Mouse (Mus musculus) hindbrain, embryonic 14.5 days (tissue): ENCODE data around the gene Setd1a. TPM values are rescaled to one million over a fixed set of nuclear protein-coding genes. Genes with fewer than 3 reads are reported as not detected.

Experiments
- ATAC-seq: fragments of 200-750 bp; cut with Nextera tagmentation; 2 replicates; pipeline ENCODE4 v1.8.0; 2017; ENCODE audit warnings: moderate number of reproducible peaks, mild to moderate bottlenecking, moderate TSS enrichment, moderate library complexity; ENCODE audit not compliant: low FRiP score
- DNase-seq: peaks from one replicate; pipeline ENCODE4 v3.0.0-alpha.2; 2015; ENCODE audit warnings: low spot score
- H3K27ac ChIP-seq: fragments of 300-500 bp; sonication (generic); 2 replicates; pipeline ENCODE4 v1.5.1; 2014; ENCODE audit warnings: mild to moderate bottlenecking, moderate library complexity
- H3K27me3 ChIP-seq: fragments of 300-500 bp; sonication (generic); 2 replicates; pipeline ENCODE4 v1.6.1; 2014; ENCODE audit warnings: mild to moderate bottlenecking, low read length, mixed read lengths; ENCODE audit not compliant: control insufficient read depth, insufficient read depth
- H3K36me3 ChIP-seq: fragments of 300-500 bp; sonication (generic); replicated peaks from 2 replicates; pipeline ENCODE4 v1.6.1; 2014; ENCODE audit not compliant: control insufficient read depth, insufficient read depth
- H3K4me1 ChIP-seq: fragments of 300-500 bp; sonication (generic); replicated peaks from 2 replicates; pipeline ENCODE4 v1.6.1; 2014; ENCODE audit warnings: antibody characterized with exemption, low read length, mixed read lengths; ENCODE audit not compliant: control insufficient read depth, insufficient read depth
- H3K4me2 ChIP-seq: fragments of 300-500 bp; sonication (generic); replicated peaks from 2 replicates; pipeline ENCODE4 v1.6.1; 2014; ENCODE audit warnings: mild to moderate bottlenecking, moderate library complexity
- H3K4me3 ChIP-seq: fragments of 300-500 bp; sonication (generic); replicated peaks from 2 replicates; pipeline ENCODE4 v1.5.1; 2014; ENCODE audit warnings: mild to moderate bottlenecking, low read length
- H3K9ac ChIP-seq: fragments of 300-500 bp; sonication (generic); 2 replicates; pipeline ENCODE4 v1.6.1; 2014
- H3K9me3 ChIP-seq: fragments of 300-500 bp; sonication (generic); 2 replicates; pipeline ENCODE4 v1.6.1; 2016; ENCODE audit warnings: low read length; ENCODE audit not compliant: control insufficient read depth
- WGBS: fragments of 180-500 bp; shearing (Covaris S2); extraction: QIAGEN DNeasy Blood & Tissue Kit; methylation state at CpG from one replicate; pipeline ENCODE4 v1.1.7; 2014; 5-methylcytosine and 5-hydroxymethylcytosine counted together
- polyA plus RNA-seq: library from polyadenylated mRNA; unstranded; fragments of >200 nt; fragmentation: Nextera tagmentation; extraction: Ambion mirVana; gene quantifications from 2 replicates; pipeline ENCODE4 v1.2.1, GENCODE M21; 2014

The Setd1a gene
- polyA plus RNA-seq, 1 experiment from 2014 or later: 19.1 TPM

DNA sequence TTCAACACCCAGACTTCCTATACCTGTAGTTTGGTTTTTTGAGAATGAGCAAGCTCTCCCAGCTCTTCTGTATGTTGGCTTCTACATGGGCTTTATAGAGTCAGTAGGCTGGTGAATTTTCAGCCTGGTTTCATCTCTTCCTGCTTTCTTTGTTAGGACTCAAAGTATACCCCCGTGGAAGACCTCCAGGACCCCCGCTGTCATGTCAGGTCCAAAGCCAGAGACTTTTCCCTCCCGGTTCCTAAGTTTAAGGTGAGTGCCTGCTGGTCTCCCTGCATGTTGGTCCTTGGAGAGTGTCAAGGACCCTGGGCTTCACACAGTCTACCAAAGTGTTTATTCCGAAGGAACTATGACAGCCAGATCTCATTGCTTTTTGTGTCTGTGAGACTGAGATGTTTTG, 1.9 kb downstream of the Setd1a start:
- H3K36me3 ChIP-seq: peaks cover 47% of the 10 kb centered on the region
- no peaks in the 10 kb centered on the region for H3K27me3 ChIP-seq
- H3K27ac ChIP-seq: no peak overlapping the region
- no peak for ATAC-seq
- H3K4me3 ChIP-seq: peak overlapping the region; percentile 79
- peak overlapping the region; percentile 78 for H3K9ac ChIP-seq
- H3K4me2 ChIP-seq: peak overlapping the region; percentile 84
- H3K4me1 ChIP-seq: peaks cover 7% of the 10 kb centered on the region
- WGBS: 77% methylated on average over 4 of the region's 4 CpGs
- DNase-seq: no peak
- no peaks in the 10 kb centered on the region for H3K9me3 ChIP-seq

DNA sequence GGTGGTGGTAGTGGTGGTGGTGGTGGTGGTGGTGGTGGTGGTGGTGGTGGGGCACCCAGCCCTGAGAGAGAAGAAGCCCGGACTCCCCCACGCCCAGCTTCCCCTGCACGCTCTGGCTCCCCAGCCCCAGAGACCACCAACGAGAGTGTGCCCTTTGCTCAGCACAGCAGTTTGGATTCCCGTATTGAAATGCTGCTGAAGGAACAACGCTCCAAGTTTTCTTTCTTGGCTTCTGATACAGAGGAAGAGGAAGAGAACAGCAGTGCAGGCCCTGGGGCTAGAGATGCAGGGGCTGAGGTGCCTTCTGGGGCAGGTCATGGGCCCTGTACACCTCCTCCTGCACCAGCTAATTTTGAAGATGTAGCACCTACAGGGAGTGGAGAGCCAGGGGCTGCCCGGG, 8.8 kb downstream of the Setd1a start, which contains the start of gene Gm49388:
Gene Gm49388, plus strand, starts transcription at position 301 of the 400 bp plus-strand sequence.
- no peak for DNase-seq
- no peak within 1 kb of the TSS for H3K9ac ChIP-seq
- H3K4me3 ChIP-seq: no peak within 1 kb of the TSS

GRCm38 (mm10) chr7:127797076-127797845, 20.8 kb downstream of the Setd1a start:
- Histone ChIP-seq H3K27me3 (no peaks in the 10 kb centered on the region), H3K27ac (no peak overlapping the region), H3K4me2 (no peak overlapping the region), H3K9ac (no peak overlapping the region), H3K4me1 (0 out of 2 replicates have a peak, but pooled peaks cover 5% of the 10 kb centered on the region), H3K9me3 (no peaks in the 10 kb centered on the region), H3K36me3 (peaks cover 80% of the 10 kb centered on the region), H3K4me3 (no peak overlapping the region)
- DNase-seq (no peak), ATAC-seq (no peak)
- 95% methylated on average over 23 of the region's 23 CpGs for WGBS

More for the DNA sequence above, 8.8 kb downstream of the Setd1a start, which contains the start of gene Gm49388:
- Histone ChIP-seq H3K27me3 (no peaks in the 10 kb centered on the region), H3K9me3 (no peaks in the 10 kb centered on the region), H3K36me3 (peaks cover 99% of the 10 kb centered on the region), H3K4me2 (no peak within 1 kb of the TSS), H3K27ac (no peak within 1 kb of the TSS), H3K4me1 (no peaks in the 10 kb centered on the region)
- no peak for ATAC-seq
- 95% methylated on average over 7 of the region's 7 CpGs for WGBS

- H3K9ac ChIP-seq: no peak overlapping the region
- H3K27me3 ChIP-seq: no peaks in the 10 kb centered on the region
- H3K36me3 ChIP-seq: peaks cover 74% of the 10 kb centered on the region
- WGBS: over 99% methylated on average over 4 of the region's 4 CpGs
- no peak overlapping the region for H3K27ac ChIP-seq
- no peaks in the 10 kb centered on the region for H3K9me3 ChIP-seq
- DNase-seq (no peak), ATAC-seq (no peak)
- 0 out of 2 replicates have a peak, but pooled peaks cover 5% of the 10 kb centered on the region for H3K4me1 ChIP-seq
- no peak overlapping the region for H3K4me2 ChIP-seq
- H3K4me3 ChIP-seq: no peak overlapping the region
Observed at GRCm38 (mm10) chr7:127798591-127798990, 22.1 kb downstream of the Setd1a start.

DNA sequence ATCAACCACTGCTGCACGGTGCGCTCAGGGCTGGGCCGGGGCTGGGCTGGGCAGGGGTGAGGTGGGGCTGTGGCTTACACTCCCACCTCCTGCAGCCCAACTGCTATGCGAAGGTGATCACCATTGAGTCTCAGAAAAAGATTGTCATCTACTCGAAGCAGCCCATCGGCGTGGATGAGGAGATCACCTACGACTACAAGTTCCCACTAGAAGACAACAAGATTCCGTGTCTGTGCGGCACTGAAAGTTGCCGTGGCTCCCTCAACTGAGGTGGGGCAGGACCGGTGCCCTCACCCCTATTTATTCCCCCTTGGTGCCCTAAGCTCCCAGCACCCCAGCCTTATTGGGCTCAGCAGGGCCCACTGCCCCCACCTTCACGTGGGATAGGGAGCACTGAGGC, 22.7 kb downstream of the Setd1a start:
- no peak overlapping the region for H3K4me2 ChIP-seq
- no peak overlapping the region for H3K27ac ChIP-seq
- no peak for DNase-seq
- H3K4me1 ChIP-seq: 0 out of 2 replicates have a peak, but pooled peaks cover 5% of the 10 kb centered on the region
- no peaks in the 10 kb centered on the region for H3K9me3 ChIP-seq
- 95% methylated on average over 13 of the region's 13 CpGs for WGBS
- no peak overlapping the region for H3K4me3 ChIP-seq
- ATAC-seq: no peak
- H3K36me3 ChIP-seq: peaks cover 71% of the 10 kb centered on the region
- H3K27me3 ChIP-seq: no peaks in the 10 kb centered on the region
- no peak overlapping the region for H3K9ac ChIP-seq

DNA sequence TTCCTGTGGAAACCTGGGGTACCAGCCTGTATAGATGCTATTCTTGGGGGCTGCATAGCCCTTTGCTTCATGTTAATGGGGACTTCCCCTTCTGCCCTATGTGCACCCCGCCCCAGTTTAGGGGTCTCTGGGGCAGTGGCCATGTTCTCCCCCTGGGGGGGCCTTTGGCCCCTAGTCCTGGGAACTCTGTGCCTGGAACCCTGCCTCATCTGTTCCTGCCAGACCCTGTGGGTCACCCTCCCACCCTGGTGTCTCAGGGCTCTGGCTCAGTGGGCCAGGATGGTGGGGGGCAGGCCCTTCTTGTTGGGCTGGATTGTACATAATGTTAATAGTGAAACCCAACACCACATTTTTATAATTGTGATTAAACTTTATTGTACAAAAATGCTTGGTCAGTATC, 23.3 kb downstream of the Setd1a start:
- no peaks in the 10 kb centered on the region for H3K27me3 ChIP-seq
- H3K4me1 ChIP-seq: 0 out of 2 replicates have a peak, but pooled peaks cover 5% of the 10 kb centered on the region
- no peak overlapping the region for H3K9ac ChIP-seq
- peaks cover 66% of the 10 kb centered on the region for H3K36me3 ChIP-seq
- H3K27ac ChIP-seq: peak overlapping the region; percentile 6; the same call in 1 of the 2 replicates
- no peak overlapping the region for H3K4me3 ChIP-seq
- WGBS: 100% methylated on average over 1 of the region's 1 CpGs
- ATAC-seq (no peak), DNase-seq (no peak)
- H3K9me3 ChIP-seq: no peaks in the 10 kb centered on the region
- H3K4me2 ChIP-seq: no peak overlapping the region

GRCm38 (mm10) chr7:127800435-127801009, 24.1 kb downstream of the Setd1a start, which contains the start of gene Hsd3b7:
Hsd3b7 (plus strand) TSS chr7:127800604.
- H3K9ac ChIP-seq: no peak within 1 kb of the TSS
- 44% methylated on average over 4 of the region's 6 CpGs for WGBS
- DNase-seq: peak; percentile 80
- H3K4me3 ChIP-seq: no peak within 1 kb of the TSS
- no peaks in the 10 kb centered on the region for H3K9me3 ChIP-seq
- 0 out of 2 replicates have a peak, but pooled peaks cover 5% of the 10 kb centered on the region for H3K4me1 ChIP-seq
- peak; percentile 64 for ATAC-seq
- peak within 1 kb of the TSS; percentile 6; the same call in 1 of the 2 replicates for H3K27ac ChIP-seq
- H3K36me3 ChIP-seq: peaks cover 63% of the 10 kb centered on the region
- peak within 1 kb of the TSS; percentile 24 for H3K4me2 ChIP-seq
- H3K27me3 ChIP-seq: no peaks in the 10 kb centered on the region

GRCm38 (mm10) chr7:127801010-127801621, 24.6 kb downstream of the Setd1a start:
- no peak overlapping the region for H3K27ac ChIP-seq
- H3K27me3 ChIP-seq: no peaks in the 10 kb centered on the region
- no peak overlapping the region for H3K9ac ChIP-seq
- ATAC-seq (0 out of 2 replicates have a peak, but pooled peaks have one; percentile 1), DNase-seq (no peak)
- WGBS: 91% methylated on average over 8 of the region's 8 CpGs
- no peaks in the 10 kb centered on the region for H3K9me3 ChIP-seq
- peaks cover 61% of the 10 kb centered on the region for H3K36me3 ChIP-seq
- H3K4me3 ChIP-seq: no peak overlapping the region
- H3K4me2 ChIP-seq: peak overlapping the region; percentile 24; the same call in 1 of the 2 replicates
- H3K4me1 ChIP-seq: 0 out of 2 replicates have a peak, but pooled peaks cover 5% of the 10 kb centered on the region

- WGBS: 93% methylated on average over 17 of the region's 17 CpGs
- no peak overlapping the region for H3K9ac ChIP-seq
- no peaks in the 10 kb centered on the region for H3K27me3 ChIP-seq
- no peak for DNase-seq
- H3K27ac ChIP-seq: no peak overlapping the region
- no peaks in the 10 kb centered on the region for H3K9me3 ChIP-seq
- H3K4me2 ChIP-seq: no peak overlapping the region
- no peak for ATAC-seq
- no peak overlapping the region for H3K4me3 ChIP-seq
- H3K36me3 ChIP-seq: peaks cover 56% of the 10 kb centered on the region
- H3K4me1 ChIP-seq: 0 out of 2 replicates have a peak, but pooled peaks cover 5% of the 10 kb centered on the region
Observed at GRCm38 (mm10) chr7:127802313-127802712, 25.8 kb downstream of the Setd1a start.
